Mouse (Mus musculus): Measurements from ENCODE around the gene Krit1.
"Not testable (repeated sequence)": the region's sequence is repeated elsewhere in the genome, so short reads cannot be mapped to it uniquely, and the experiment has no call there.

The Krit1 gene

DNA sequence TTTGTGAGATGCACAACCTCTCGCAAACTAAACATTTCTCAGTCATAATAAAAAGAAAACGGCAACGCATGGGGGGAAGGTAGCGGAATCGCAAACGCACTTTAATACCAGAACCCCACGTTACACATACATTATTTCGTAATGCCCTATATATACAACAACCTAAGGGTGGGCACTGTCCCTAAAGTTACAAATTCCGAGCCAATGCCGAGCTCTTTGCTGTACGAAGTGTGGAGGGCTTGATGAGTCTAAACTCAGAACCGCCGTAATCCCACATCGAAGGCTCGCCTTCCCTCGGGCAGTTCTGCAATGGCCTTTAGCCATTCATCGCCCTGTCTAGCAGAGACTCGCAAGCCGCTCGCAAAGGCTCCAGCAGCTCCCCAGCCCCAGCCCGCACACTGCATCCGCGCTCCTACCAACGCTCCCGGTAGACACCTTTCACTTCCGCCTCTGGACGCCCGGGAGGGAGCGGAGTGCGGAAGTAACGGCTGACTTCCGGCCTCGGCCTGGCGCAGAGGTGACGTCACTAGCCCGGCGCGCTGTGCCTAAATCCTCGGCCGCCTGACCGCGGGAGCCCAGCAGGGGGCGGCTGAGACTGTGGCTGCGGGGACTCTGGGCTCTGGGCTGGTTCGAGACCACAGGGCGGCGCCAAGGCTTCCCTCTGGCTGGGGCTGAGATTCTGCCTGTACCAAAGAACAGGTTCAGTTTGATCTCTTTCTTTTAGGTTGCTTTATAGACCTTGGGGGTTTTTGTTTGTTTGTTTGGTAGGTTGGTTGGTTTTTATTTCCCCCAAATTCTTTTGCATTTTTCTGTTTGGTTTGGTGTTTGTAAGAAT lies 90.7 kb downstream of the Krit1 start, which contains the start of gene Mterf1a:
Gene Mterf1a (minus strand): TSS at position 475 of the 835 bp plus-strand sequence.
- DNase-seq = peak; percentile 56

DNA sequence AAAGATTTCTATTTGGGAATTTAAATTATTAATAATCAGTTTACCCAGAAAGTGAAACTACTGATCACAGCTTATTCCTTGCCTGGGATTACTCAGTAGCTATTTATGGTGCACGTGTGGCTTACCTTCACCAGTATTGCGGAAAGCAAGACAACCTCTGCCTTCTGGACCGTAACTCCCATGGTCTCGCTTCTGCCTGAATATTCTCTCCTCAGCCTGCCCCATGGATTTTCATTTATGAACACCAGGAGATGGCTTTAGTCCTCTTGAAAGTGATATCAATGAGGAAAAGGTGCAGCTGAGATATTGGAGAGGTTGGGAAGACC lies 91.3 kb downstream of the Krit1 start:
- not testable (repeated sequence) for DNase-seq
